Mouse (Mus musculus): ENCODE measurements around the gene Gm20388. TPM values are rescaled to one million over a fixed set of nuclear protein-coding genes. Genes with fewer than 3 reads are reported as not detected.
A peak's percentile ranks its signal among the peaks of the same experiment; 100 is the strongest.

Gm20388 gene
- polyA plus RNA-seq, 1 experiment from 2014 or later = 2.5 TPM

DNA sequence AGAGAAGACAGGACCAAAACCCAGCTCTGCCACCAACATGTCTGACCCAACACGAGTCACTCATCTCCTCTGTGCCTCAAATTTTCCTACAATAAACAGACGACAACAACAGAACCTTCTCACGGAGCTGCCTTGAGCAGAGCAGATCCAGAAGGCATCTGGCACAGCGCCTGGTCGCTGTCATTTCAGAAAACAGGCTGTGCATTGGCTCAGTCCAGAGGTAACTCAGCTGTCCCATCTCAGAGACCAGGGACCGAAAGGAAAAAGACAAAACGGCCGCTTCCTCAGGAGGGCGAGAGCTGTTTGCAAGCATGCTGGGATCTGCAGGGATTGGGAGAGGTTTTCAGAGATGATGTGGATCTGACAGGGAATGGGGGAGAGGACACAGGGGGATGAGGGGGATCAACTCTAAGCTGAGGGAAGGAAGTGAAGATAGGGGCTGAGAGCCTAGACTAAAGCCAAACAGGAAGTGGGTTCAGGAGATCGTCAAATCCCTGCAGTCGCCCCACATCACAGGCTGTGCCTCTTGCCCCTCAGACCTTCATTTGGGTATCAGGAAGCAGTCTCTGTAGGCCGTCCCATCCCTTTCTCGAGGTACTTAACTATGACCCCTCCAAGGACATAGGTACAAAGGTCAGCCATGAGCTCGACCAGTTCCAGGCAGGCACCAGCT is 4067.7 kb downstream of the Gm20388 start:
- H3K4me1 ChIP-seq = peaks cover 25% of the 10 kb centered on the region
- no peaks in the 10 kb centered on the region for H3K36me3 ChIP-seq
- no peaks in the 10 kb centered on the region for H3K27me3 ChIP-seq (ENCODE audit: low read depth, poor library complexity, severe bottlenecking)
- no peak for DNase-seq (ENCODE audit: low spot score)
- no peak overlapping the region for H3K4me3 ChIP-seq
- 74% methylated on average over 14 of the region's 14 CpGs for WGBS
- H3K9me3 ChIP-seq (replicated peaks) = no peaks in the 10 kb centered on the region
- no peak overlapping the region for H3K27ac ChIP-seq

DNA sequence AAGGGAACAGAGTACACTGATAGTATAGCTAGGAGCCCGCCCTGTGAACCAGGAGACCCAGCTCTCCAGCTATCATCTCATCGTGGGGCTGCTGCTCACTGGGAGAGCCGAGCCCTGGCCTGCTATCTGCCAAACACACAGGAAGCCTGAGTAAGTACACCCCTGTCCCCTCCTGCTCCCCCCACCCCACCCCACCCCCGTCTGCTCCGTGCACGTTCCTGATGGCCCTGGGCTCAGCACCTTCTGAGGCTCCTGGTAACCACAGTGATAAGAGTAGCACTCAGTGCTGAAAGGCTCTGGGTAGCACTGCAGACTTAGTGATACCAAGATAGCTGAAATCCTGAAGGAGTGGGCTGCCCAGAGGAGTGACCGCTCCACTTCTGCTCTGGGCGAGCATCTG is 4068.3 kb downstream of the Gm20388 start:
- no peaks in the 10 kb centered on the region for H3K27me3 ChIP-seq (ENCODE audit: low read depth, poor library complexity, severe bottlenecking)
- WGBS = 64% methylated on average over 8 of the region's 8 CpGs
- peaks cover 26% of the 10 kb centered on the region for H3K4me1 ChIP-seq
- no peaks in the 10 kb centered on the region for H3K9me3 ChIP-seq (replicated peaks)
- H3K4me3 ChIP-seq = no peak overlapping the region
- no peaks in the 10 kb centered on the region for H3K36me3 ChIP-seq
- no peak for DNase-seq (ENCODE audit: low spot score)
- no peak overlapping the region for H3K27ac ChIP-seq

DNA sequence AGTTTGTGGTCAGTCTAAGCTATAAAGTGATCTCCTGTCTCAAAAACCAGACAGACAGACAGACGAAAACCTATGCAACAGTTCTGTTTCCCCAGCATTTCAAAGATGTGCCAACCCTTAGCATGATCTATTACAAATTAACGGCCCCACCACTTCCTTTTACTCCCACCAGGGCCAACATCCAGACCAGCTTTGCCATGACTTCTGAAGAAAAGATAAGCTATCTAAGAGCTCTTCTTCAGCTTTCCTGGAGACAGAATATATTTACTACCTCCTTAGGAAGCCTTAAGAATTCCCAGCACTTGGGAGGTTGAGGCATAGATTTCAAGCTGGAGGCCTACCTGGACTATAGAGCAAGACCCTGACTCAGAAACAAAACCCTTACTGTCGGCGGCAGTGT is 4069.6 kb downstream of the Gm20388 start:
- Histone ChIP-seq H3K4me3 (peak overlapping the region; percentile 4; the same call in 1 of the 2 replicates), H3K27ac (no peak overlapping the region), H3K4me1 (peaks cover 26% of the 10 kb centered on the region), H3K9me3 (replicated peaks) (no peaks in the 10 kb centered on the region), H3K36me3 (no peaks in the 10 kb centered on the region), H3K27me3 (ENCODE audit: low read depth, poor library complexity, severe bottlenecking) (no peaks in the 10 kb centered on the region)
- WGBS = 78% methylated on average over 4 of the region's 4 CpGs
- no peak for DNase-seq (ENCODE audit: low spot score)

DNA sequence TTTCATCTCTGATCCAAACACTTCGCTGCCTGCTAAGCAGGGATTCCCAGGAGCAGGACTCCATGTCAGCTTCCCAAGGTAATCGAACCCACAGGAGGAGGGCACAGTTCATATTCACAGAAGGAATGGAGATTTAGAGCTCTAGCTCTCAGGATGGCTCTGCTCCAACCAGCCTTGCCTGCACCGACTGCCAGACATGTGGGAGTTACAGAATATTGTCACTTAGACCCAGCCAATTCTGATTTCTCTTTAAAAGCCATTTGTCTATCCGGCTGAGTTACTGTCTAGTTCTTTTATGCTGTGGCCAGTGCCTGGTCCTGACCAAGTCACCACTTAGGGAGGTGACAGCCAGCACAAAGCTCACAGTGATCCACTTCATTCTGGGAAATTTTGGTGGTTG is 4071.0 kb downstream of the Gm20388 start:
- no peaks in the 10 kb centered on the region for H3K9me3 ChIP-seq (replicated peaks)
- H3K4me1 ChIP-seq = peaks cover 26% of the 10 kb centered on the region
- H3K36me3 ChIP-seq = no peaks in the 10 kb centered on the region
- DNase-seq (ENCODE audit: low spot score) = no peak
- no peaks in the 10 kb centered on the region for H3K27me3 ChIP-seq (ENCODE audit: low read depth, poor library complexity, severe bottlenecking)
- H3K27ac ChIP-seq = no peak overlapping the region
- peak overlapping the region; percentile 77 for H3K4me3 ChIP-seq
- 71% methylated on average over 4 of the region's 4 CpGs for WGBS

DNA sequence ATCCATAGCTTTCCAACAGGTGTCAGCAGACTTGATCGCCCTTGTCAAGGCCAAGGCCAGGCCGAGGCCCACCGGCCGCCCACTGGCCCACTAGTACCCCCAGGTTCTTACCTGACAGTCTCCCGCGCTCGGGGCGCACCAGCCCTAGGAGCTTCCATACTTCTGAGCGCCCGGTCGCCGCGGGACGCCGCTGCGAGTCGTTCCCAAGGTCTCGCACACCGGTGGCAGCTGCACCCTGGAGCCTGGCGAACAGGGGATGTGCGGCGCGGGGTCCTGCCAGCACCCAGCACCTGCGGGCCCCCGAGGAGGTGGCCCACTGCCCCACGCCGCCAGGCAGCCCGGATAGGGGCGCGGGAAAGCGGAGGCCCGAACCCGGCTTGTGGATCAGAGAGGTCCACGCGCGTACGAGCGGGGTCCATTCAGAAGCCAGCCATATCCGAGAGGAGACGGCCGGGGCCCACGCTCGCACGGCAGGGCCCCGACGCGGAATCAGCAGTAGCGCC is 4071.7 kb downstream of the Gm20388 start:
- peak; percentile 71 for DNase-seq (ENCODE audit: low spot score)
- Histone ChIP-seq H3K27me3 (ENCODE audit: low read depth, poor library complexity, severe bottlenecking) (no peaks in the 10 kb centered on the region), H3K4me1 (peaks cover 26% of the 10 kb centered on the region), H3K4me3 (peak overlapping the region; percentile 77), H3K9me3 (replicated peaks) (no peaks in the 10 kb centered on the region), H3K27ac (peak overlapping the region; percentile 93), H3K36me3 (no peaks in the 10 kb centered on the region)
- WGBS = under 1% methylated on average over 47 of the region's 48 CpGs

DNA sequence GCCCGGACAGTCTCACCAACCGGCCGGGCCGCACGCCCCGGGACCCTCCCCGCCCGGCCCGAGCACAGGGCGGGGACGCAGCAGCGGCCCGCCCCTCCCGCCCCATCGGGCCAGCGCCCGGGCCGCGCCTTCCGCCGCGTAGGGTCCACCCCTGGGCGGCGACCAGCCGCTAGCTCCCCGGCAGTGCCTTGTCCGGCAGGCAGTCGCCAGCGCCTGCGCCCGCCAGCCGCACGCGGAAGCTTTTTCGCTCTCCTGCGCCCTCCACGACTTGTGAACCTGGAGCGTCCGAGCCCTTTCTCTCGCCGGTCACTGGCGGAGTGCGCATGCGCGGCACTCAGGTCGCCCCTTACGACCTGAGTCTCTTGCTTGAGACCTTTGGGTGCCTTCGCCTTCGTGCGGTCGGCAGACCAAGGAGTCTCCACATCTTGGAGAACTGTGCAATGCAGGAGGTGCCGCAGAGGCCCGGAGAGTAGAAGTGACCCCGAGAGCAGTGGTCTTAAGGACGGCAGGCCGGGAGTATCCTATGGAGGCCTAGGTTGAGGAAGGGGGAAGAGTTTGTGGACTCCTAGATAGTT is 4072.3 kb downstream of the Gm20388 start, which contains the start of gene Abcb10:
Gene Abcb10 (minus strand): TSS at position 297 of the 575 bp plus-strand sequence.
- Histone ChIP-seq H3K4me3 (peak within 1 kb of the TSS; percentile 77), H3K4me1 (peaks cover 26% of the 10 kb centered on the region), H3K36me3 (no peaks in the 10 kb centered on the region), H3K27me3 (ENCODE audit: low read depth, poor library complexity, severe bottlenecking) (no peaks in the 10 kb centered on the region), H3K27ac (peak within 1 kb of the TSS; percentile 93), H3K9me3 (replicated peaks) (no peaks in the 10 kb centered on the region)
- under 1% methylated on average over 48 of the region's 56 CpGs for WGBS
- DNase-seq (ENCODE audit: low spot score) = peak; percentile 91

DNA sequence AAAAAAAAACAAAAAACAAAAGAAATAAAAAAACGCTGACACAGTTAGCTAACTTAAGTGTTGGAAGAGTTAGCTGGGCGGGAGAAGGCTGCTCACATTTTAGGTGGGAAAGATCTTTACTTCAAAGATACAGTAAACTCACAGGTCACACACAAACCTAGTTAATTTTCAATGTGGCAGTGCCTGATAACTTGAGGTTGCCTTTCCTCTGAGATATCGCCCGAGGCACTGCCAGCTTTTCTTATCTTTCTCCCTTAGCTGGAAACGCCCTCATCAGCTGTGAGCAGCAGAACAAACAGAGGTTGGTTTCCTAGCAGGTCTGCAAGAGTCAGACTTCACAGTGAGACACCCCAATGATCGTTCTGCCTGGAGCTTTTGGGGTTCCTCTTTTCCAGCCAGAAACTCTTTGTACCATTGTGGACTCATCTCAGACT is 4078.0 kb downstream of the Gm20388 start:
- Histone ChIP-seq H3K9me3 (replicated peaks) (no peaks in the 10 kb centered on the region), H3K4me3 (no peak overlapping the region), H3K27ac (no peak overlapping the region), H3K4me1 (no peaks in the 10 kb centered on the region), H3K27me3 (ENCODE audit: low read depth, poor library complexity, severe bottlenecking) (no peaks in the 10 kb centered on the region), H3K36me3 (peaks cover 7% of the 10 kb centered on the region)
- 74% methylated on average over 6 of the region's 6 CpGs for WGBS
- no peak for DNase-seq (ENCODE audit: low spot score)

DNA sequence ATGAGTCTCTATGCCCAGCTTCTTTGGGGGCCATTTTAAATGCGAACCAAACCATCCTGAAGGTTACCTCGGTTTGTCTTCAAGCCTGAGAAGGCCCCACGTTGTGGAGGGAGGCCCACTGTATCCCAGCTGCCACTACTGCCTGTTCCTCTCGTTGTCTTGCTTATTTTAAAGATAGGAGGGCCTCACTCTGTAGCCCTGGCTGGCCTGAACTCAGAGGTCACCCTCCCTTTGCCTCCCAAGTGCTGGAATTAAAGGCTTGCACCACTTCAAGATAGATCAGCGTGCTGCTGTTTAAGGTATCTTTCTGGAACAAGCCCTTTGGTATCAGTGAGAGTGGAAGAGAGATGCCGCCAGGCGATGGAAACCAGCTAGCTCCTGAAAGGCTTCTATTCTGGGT is 4078.5 kb downstream of the Gm20388 start:
- H3K27me3 ChIP-seq (ENCODE audit: low read depth, poor library complexity, severe bottlenecking) = no peaks in the 10 kb centered on the region
- no peaks in the 10 kb centered on the region for H3K9me3 ChIP-seq (replicated peaks)
- DNase-seq (ENCODE audit: low spot score) = no peak
- peaks cover 12% of the 10 kb centered on the region for H3K36me3 ChIP-seq
- H3K27ac ChIP-seq = no peak overlapping the region
- no peak overlapping the region for H3K4me3 ChIP-seq
- WGBS = 73% methylated on average over 7 of the region's 7 CpGs
- H3K4me1 ChIP-seq = no peaks in the 10 kb centered on the region

DNA sequence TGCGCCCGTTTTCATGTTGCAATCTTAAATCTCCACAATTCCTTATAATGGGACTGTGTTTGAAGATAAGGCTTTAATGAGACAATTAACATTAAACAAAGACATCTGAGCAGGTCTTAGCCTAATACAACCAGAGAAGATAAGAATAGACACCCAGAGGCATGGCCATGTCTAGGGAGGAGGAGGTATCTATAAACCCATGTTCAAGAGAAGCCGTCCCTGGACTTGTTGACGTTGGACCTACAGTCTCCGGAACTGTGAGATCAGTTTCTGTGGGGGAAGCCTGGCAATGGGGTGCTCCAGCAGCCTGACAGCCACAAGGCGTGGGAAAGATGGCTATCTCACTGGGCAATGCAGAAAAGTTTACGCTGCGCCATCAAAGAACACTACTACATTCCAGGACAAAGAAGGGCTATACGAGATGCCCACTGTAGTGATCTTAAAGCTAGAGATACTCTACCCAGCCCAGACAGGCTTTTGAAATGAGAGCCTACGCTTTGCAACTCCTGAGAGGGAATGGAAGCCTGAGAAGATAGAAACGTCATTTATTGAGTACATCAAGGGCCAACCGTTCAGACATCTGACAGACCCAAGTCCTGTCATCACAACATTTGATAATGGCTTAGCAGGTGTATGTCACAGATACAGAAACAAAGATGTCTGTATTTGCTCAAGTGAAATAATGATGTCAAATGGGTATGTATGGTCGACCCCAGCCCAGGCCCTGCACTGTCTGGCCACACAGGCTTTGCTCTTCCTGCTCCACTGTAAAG is 4079.8 kb downstream of the Gm20388 start:
- WGBS = 86% methylated on average over 13 of the region's 13 CpGs
- Histone ChIP-seq H3K9me3 (replicated peaks) (no peaks in the 10 kb centered on the region), H3K27ac (no peak overlapping the region), H3K4me1 (no peaks in the 10 kb centered on the region), H3K36me3 (peaks cover 26% of the 10 kb centered on the region), H3K27me3 (ENCODE audit: low read depth, poor library complexity, severe bottlenecking) (no peaks in the 10 kb centered on the region), H3K4me3 (no peak overlapping the region)
- DNase-seq (ENCODE audit: low spot score) = no peak

DNA sequence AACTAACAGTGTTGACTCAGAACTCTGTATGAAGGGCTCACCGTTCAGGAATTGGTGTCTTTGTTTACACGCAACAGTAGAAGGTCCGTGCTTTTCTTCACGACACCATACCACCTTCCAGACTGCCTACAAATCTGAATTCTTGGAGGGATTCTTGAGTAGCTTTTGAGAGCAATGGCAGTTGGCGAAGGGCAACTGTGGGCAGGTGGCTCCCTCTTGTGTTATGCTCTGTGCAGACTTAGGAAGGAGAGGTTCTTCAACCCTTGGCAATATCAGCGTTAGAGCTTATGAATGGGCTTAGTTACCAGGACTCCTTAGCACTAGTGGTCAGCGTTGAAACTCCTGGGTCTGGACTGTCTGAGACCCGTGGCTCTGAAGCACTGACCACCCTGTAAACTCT is 4081.9 kb downstream of the Gm20388 start:
- WGBS = 92% methylated on average over 8 of the region's 8 CpGs
- H3K36me3 ChIP-seq = peaks cover 44% of the 10 kb centered on the region
- H3K27ac ChIP-seq = no peak overlapping the region
- no peak for DNase-seq (ENCODE audit: low spot score)
- H3K9me3 ChIP-seq (replicated peaks) = no peaks in the 10 kb centered on the region
- H3K4me1 ChIP-seq = no peaks in the 10 kb centered on the region
- H3K27me3 ChIP-seq (ENCODE audit: low read depth, poor library complexity, severe bottlenecking) = no peaks in the 10 kb centered on the region
- no peak overlapping the region for H3K4me3 ChIP-seq

DNA sequence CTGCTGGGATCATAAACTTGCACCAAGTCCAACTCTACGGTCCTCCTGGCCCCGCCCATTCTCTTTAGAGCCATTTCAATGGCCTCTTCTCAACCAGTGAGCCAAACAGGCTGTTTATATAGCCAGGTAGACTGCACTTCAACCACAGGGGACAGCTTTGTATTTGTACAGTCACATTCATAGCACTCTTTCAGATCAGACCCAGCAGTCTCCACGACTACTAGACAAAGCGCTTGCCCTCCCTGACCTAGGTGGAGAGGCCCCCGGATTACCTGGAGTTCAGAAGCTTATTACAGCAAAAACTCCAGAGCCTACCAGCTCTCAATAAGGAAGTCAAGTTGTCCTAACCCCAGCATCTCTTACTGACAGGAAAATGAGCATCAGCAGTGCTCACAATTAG is 4083.0 kb downstream of the Gm20388 start:
- Histone ChIP-seq H3K4me1 (no peaks in the 10 kb centered on the region), H3K27me3 (ENCODE audit: low read depth, poor library complexity, severe bottlenecking) (no peaks in the 10 kb centered on the region), H3K4me3 (no peak overlapping the region), H3K9me3 (replicated peaks) (no peaks in the 10 kb centered on the region), H3K27ac (no peak overlapping the region), H3K36me3 (peaks cover 53% of the 10 kb centered on the region)
- no peak for DNase-seq (ENCODE audit: low spot score)
- 90% methylated on average over 5 of the region's 5 CpGs for WGBS

DNA sequence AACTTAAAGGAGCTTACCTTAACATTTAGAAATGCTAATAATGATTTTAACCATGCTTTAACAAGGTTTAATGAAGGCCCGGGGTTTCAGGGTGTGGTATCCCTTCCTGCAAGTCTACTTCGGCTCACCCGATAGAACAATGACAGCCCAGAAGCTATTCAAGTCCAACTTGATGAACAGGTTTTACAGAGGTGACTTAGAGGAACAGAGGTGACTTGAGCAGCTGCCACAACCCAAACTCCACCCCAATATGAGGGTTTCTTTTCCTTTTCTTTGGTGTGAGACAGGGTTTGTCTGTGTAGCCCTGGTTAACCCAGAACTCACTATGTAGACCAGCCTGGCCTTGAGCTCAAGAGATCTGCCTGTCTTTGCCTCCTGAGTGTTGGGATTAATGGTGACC is 4083.4 kb downstream of the Gm20388 start:
- no peaks in the 10 kb centered on the region for H3K4me1 ChIP-seq
- WGBS = 85% methylated on average over 3 of the region's 3 CpGs
- DNase-seq (ENCODE audit: low spot score) = no peak
- H3K36me3 ChIP-seq = peaks cover 57% of the 10 kb centered on the region
- H3K27ac ChIP-seq = no peak overlapping the region
- H3K4me3 ChIP-seq = no peak overlapping the region
- no peaks in the 10 kb centered on the region for H3K27me3 ChIP-seq (ENCODE audit: low read depth, poor library complexity, severe bottlenecking)
- H3K9me3 ChIP-seq (replicated peaks) = no peaks in the 10 kb centered on the region

DNA sequence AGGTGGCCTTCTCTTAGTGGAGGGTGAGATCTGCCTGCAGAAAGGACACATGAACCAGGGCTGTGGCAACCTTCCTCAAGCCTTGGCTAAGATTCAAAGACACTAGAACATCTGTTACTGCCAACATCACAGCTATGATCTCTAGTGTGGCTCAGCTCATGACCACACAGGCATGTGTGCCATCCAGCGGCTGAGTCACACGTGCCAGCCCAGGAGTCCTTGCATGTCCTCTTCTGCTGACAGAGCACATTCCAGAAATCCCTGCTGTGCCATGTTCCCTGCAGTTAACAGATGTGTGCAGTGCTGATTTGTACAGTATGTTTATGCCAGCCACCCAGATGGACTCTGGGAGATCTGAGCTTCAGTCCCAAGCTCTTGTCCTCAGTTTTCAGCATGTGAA is 4088.9 kb downstream of the Gm20388 start:
- DNase-seq (ENCODE audit: low spot score) = no peak
- Histone ChIP-seq H3K4me3 (no peak overlapping the region), H3K9me3 (replicated peaks) (no peaks in the 10 kb centered on the region), H3K27ac (no peak overlapping the region), H3K36me3 (peaks cover 96% of the 10 kb centered on the region), H3K27me3 (ENCODE audit: low read depth, poor library complexity, severe bottlenecking) (no peaks in the 10 kb centered on the region), H3K4me1 (no peaks in the 10 kb centered on the region)
- WGBS = 98% methylated on average over 2 of the region's 2 CpGs
